Mouse (Mus musculus) embryo, embryonic 11 days (tissue): ENCODE data around the gene Nanos1.

Experiments used
- DNase-seq: peaks from one replicate; pipeline ENCODE4 v3.0.0-alpha.2; 2015

The Nanos1 gene

DNA sequence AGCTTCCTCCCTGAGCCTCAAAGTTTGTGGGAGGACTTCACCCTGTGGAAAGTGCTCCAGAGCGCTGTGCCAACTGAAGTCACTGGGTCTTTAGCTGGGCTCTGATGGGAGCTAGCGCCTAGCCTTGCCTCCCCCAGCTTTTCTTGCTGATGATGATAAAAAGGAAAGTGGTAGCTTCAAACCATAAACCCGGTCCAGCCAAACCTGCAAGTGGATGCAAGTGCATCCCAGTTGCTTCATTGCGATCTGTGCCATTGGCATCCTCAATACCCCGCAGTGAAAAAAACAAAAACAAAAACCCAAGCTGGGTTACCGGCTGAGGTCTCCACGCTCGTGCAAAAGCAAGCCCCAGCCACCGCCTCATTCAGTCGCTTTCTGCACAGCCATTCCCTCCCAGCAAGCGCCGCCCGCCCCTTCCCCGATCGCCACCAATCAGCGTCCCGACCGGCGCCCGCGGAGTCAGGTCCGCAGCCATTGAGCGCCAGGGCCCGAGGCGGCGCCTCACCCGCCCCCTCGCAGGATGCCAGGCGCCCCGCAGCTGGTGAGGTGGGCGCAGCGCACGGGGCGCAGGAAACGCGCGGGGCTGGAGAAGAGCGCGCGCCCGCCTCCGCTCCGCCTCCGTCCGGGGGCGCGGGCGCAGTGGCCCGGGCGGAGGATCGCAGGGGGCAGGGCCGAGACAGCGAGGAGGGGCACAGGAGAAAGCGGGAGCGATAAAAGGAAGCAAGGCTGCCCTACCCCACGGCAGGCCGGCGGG lies at the start of gene Nanos1:
Gene Nanos1, plus strand, starts transcription at position 550 of the 754 bp plus-strand sequence.
- DNase-seq = peak; percentile 95

DNA sequence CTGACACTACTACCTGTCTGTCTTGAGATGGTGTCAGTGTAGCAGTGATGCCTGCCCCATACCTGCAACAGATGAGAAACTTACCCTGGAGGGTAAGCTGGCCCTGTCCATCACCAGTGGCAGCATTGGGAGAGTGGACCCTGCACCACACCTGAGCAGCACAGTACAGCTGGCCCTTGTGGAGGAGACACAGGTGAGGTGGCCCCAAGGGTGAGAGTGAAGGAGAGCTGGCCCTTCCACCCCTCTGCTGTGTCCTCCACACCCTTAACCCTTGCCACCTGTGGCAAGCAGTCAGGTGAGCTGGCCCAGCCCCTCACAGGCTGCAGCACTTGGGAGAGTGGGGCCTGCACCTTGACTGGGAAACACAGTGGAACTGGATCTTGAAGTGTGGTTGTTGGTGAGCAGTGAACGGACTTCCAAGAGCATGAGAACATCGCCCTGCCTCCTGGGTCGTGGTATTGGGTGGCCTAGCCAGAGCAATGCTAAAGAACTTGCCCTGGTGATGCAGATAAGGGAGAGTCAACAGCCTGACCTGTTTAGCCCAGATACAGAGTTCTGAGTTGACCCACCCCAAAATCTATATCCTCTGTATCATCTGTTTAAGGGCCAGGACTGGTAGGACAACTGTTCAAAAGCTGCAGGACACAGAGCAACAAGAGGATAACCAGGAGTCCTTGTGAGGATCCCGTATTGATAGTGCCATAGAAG lies 46.4 kb upstream of the Nanos1 start:
- no peak for DNase-seq

DNA sequence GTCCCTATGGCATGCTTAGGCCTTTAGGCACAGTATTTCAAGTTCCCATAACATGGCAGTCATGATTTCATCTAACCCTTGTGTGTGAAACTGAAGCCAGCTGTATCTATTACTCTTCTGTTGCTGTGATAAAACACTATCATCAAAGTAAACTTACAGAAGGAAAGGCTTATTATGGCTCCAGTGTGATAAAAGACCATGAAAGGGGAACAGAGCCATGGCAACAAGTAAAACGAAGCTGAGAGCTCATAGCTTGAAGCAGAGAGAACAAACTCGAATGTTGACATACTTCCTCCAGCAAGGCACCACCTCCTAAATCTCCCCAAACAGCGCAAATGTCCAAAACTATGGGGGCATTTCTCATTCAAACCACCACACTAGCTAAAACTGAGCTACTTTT lies 45.6 kb upstream of the Nanos1 start:
- no peak for DNase-seq

DNA sequence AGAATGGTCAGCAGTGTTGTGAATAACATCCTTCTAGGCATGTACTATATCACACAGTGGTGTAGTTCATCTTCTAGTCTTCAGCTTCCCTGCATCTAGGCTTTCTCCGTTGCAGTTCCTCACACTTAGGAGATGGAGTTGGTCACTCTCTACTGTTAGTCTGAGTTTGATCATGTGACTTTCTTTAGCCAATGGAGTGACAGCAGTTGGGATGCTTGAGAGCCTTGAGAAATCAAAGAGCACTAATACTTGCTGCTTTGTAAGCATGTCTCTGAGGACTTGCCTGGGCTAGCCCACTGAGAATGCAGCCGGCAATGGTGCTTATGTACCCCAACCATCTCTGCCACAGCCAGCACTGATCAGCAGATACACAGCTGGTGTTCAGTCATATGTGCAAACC lies 43.2 kb upstream of the Nanos1 start:
- DNase-seq = no peak

DNA sequence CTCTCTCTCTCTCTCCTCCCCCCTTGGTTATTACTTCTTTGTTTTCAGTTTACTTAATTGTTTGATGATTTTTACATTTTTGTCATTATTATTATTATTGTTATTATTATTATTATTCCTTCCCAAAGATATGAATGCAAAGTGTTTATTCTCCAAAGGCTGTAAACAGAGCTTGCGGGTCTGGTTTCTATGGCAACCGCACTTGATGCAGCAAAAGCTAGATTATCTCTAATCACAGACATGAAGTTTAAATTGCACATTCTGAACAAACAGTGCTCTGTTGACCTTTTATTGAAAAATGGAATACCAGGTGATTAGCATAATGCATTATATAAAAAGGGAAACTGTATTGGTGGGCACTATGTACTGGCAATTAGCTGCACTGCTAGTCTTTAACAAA lies 39.4 kb upstream of the Nanos1 start:
- DNase-seq = no peak

DNA sequence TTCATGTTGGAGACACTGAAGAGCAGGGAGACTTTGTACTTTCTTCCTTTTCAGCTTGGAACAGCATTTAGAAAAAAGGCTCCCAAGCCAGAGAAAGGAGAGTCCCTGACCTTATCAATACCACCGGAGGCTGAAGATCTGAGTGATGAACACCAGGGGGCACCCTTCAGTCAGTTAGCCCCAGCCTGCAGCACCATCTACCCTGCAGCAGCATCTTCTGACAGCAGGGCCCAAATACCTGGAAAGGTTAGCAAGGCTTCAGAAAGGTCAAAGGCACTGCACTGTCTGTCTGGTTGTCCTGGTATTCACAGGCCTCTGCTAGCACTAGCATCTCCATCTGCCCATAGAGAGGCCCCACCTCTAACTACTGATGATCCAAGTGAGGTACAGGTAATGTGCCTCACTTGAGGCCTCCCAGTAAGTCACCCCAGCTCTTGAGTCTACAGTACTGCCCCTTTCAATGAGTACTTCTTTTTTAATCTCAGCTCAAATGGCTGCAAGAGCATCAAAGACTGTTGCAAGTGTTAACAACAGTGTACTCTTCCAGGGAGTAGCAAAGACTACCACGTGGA lies 25.4 kb upstream of the Nanos1 start:
- peak; percentile 66 for DNase-seq

DNA sequence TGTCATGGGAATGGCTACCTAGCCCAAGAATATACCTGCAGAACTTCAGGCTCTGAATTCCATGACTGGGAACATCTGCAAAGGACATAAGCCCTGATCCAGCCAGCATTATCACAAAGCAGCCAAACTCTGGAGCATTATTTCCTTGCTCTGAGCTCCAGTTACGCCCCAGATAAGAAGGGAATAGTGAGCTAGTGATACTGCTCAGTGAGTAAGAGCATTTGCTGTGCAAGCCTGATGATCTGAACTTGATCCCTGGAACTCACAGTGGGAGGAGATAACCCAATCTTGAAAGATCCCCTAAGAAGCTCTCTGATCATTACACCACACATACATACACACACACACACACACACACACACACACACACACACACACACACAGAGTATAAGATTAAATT lies 24.5 kb upstream of the Nanos1 start:
- DNase-seq = no peak

DNA sequence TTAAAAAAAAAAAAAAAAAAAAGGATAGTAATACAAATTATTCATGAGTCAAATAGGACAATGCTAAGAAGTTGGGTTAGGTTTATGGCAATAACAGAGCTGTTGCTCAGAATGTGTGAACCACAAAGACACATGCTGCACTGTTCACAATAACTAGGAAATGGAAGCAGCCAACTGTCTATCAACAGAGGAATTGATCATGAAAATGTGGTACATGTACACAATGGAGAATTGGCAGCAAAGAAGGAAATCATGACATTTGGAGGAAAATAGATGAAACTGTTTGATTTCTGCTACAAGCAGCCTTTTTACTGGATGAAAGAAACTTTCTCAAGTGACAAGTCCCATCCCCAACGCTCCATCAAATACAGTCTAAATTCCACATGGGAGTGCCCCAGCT lies 23.8 kb upstream of the Nanos1 start:
- DNase-seq = no peak

DNA sequence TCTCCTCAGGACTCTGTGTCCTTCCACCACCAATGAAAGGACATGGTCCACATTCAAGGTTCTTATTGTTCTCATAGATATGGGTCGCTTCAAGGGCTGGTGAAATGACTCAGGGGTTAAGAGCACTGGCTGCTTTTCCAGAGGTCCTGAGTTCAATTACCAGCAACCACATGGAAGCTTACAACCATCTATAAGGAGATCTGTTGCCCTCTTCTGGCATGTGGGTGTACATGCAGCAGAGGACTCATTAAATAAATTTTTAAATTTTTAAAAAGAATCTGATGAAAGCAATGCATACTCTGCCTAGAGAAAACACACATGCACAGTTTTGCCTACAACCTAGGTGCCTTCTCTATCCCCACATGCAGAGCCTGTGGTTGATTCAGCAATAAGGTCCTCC lies 15.2 kb upstream of the Nanos1 start:
- no peak for DNase-seq

DNA sequence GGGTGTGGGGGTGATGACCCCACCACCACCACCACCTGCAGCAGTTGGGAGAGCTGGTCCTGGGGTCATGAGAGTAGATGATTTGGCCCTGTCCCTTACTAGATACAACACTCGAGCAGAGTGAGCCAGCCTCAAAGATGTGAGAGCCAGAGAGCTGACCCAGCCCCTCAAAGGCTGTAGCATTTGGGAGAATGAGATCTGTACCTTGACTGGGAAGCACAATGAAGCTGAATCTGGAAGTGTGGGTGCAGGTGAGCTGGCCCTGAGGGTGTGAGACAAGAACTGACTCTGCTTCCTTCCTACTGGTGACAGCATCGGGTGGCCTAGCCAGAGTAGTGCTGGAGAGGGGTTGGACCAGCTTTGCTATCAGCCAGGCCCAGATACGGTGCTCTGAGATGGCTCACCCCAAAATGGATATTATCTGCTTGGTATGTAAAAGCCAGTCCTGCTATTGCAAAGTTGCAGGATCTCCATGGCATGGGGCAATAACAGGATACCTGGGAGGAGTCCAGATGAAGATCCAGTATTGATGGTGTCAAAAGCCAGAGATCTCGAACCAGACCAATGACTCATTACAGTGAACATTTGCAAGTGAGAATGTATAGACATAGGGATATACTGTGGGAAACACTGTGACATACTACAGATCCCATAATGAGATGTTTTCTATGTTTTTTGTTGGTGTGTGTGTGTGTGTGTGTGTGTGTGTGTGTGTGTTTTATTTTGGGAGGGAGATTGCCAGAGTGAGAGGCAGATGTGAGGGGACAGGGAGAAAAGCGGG lies 11.8 kb upstream of the Nanos1 start:
- no peak for DNase-seq

DNA sequence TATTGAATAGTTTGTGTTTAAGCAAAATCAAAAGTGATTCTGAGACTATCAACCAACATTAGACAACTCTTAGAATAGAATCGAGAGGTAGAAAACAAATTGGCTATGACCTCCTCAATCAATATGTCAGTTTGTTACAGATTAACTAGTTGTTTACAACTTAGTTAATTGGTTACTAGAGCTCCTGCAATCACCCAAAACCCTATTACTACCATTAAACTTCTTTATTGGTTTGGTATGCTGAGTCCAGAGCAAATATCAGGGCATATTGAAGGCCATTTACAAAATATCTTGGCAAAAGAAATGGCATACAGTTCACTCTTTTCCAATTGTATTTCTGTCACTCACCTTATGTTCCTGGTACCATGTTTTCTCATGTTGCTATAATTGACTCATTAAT lies 8.0 kb upstream of the Nanos1 start:
- no peak for DNase-seq

DNA sequence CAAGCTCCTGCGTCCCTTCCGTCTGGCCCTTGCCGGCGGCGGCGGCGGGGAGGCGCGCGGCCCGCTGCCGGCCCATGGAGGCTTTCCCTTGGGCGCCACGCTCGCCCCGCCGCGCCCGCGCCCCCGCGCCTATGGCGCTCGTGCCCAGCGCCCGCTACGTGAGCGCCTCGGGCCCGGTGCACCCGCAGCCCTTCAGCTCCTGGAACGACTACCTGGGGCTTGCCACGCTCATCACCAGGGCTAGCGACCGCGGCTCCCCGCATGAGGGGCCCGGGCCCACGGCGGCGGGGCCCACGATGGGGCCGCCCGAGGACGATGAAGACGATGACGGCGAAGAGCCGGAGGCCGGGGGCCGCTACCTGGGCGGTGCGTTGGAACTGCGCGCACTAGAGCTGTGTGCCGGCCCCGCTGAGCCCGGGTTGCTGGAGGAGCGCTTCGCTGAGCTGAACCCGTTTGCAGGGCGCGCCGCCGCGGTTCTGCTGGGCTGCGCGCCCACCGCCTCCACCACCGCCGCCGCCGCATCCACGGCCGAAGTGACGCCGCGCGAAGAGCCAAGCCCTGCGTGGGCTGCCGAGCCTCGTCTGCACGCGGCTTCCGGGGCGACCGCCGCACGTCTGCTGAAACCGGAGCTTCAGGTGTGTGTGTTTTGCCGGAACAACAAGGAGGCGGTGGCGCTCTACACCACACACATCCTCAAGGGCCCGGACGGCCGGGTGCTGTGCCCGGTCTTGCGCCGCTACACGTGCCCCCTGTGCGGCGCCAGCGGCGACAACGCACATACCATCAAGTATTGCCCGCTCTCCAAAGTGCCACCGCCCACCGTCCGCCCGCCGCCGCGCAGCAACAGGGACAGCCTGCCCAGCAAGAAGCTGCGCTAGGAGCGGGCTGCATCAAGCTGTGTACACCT lies 658 bp downstream of the Nanos1 start:
- DNase-seq = peak; percentile 65

DNA sequence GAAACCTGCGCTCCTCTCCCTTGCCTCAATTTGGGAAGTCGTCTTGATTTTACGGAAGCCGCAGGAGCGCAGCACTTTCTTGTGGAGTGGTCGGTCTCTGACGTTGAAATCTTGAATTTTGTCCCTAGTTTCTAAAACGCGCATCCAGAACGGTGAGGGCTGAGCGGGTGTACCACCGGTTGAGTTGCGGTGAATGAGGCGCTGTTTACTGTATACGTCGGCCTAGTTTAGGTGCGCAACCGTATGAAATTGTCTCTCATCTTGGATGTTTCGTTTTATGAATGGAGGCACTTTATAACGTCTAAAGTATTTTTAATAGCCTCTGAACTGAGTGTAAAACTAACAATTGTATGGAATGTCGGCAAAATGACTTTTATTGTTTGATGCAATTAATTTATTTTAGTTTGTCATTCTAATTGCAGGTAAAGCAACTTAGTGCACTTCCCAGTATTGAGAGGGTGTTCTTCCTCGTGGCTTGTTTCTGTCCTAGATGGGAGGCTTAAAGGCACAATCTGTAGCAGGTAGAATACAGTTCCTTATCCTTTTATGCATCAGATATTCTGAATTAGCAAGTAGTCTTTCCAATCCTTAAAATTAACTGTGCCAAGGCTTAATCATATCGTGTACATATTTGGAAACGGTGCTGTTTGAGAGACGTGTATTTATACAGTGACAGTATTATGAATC lies 1.5 kb downstream of the Nanos1 start:
- DNase-seq = no peak

DNA sequence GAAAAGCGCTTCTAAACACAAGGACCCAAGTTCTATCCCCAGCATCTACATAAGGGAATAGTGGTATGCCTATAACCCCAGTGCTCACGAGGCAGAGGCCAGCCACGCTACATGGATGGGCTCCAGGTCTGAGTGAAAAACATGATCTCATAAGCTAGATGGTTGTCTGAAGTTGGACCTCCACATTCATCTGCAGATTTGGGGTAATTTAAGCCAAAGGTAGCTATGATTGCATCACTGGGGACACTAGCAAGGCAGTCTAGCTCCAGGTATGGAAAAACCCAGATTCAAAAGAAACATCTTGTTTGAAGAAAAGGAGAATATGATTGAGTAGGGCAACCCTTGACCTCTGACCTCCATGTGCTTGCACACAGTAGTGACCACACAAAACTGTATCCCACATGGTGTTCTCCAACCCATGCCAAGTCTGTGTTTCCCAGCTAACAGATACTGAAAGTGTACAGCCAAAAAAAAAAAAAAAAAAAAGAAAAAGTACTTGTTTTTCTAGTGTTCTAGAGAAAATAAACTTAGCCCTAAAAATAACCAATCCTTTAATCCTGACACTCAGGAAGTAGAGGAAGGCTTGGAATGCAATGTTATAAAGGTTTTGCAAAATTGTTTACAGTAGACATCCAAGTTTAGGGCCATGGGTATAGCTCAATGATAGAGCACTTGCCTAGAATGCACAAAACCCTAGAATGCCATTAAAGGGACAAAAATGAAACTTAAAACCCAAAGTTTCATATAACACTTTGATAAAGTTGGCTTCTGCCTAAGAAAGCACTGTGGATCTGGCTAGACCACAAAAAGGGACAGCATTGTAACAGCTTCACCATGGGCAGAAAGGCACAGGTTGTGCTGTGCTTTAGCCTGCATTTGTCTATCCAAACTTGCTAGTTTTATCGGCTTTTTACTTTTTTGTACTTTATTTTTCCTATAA lies 3.4 kb downstream of the Nanos1 start:
- no peak for DNase-seq

DNA sequence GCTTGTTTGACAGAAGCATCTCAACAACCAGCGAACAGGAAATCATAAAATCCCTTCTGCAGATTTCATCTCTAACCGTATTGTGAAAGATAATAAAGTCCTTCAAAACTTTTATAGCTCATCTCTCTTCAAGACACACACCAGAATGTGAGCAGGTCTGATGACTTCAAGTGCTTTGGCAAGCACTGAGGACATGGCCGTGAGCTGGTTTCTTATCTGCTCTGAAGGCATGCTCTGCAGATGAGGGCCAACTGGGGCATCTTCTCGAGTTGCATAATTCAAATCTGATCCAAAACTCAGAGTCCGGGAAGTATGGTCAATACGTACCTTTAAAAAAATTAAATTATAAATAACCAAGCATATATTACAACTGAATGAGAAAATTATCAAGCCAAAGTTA lies 17.6 kb downstream of the Nanos1 start:
- DNase-seq = no peak

DNA sequence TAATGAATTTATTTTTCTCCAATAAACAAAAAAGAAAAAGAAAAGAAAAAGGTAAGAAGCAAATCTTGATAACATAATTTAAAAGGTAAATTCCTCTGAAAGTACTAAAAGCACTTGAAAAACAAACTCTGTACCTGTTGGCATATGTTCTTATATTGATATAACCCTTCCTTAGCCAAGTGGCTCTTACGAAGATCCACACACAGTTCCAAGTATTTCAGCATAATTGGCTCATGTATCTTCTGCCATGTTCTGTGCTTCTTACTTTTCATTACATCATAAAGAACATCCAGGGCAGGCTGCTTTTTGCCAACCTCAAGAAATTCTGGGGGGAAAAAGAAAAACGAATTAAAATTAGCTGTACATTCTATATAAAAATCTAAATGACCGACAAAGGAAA lies 26.2 kb downstream of the Nanos1 start:
- no peak for DNase-seq

DNA sequence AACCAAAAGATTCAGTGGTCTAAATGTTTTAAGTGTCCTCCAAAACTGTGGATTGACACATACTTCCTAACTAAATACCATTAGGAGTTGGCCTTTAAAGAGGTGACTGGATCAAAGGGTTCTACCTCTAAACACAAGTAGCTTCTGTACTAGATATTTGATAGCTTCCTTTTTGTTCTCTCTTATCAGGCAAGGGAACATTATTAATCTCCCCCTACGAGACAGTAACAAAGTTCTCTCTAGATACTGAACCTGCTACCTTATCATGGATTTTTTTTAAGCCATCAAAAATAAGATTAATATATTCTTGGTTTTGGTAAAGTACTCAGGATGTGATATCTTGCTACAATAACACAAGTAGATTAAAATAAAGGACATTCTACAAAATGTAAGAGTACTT lies 28.9 kb downstream of the Nanos1 start:
- no peak for DNase-seq

DNA sequence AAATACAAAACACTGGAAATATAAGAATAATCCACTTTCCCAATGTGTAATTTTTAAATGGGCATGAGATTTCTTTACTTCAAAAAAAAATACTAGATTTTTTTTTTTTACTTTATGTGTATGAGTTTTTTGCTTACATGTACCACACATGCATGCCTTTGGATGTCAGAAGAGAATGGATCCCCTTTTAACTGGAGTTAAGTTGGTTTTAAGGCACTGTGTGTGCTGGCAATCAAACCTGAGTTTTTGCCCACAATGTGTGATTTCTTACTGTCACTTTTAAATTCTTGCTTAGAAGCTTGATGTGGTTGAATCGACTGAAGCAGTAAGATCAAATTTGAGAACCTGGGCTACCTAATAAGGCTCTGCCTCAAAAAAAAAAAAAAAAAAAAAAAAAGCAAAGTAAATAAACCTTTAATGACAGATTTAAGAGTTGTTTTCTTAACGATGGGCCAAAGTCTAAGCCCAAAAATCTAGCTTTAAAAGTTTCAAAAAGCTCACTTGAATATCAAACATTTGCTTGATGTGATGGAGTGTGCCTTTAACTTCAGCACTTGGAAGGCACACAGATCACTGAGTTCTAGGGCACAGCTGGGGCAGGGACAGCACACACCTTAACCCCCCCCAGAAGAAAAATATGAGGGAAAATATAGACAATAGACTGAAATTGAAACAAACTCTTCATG lies 31.8 kb downstream of the Nanos1 start:
- no peak for DNase-seq

DNA sequence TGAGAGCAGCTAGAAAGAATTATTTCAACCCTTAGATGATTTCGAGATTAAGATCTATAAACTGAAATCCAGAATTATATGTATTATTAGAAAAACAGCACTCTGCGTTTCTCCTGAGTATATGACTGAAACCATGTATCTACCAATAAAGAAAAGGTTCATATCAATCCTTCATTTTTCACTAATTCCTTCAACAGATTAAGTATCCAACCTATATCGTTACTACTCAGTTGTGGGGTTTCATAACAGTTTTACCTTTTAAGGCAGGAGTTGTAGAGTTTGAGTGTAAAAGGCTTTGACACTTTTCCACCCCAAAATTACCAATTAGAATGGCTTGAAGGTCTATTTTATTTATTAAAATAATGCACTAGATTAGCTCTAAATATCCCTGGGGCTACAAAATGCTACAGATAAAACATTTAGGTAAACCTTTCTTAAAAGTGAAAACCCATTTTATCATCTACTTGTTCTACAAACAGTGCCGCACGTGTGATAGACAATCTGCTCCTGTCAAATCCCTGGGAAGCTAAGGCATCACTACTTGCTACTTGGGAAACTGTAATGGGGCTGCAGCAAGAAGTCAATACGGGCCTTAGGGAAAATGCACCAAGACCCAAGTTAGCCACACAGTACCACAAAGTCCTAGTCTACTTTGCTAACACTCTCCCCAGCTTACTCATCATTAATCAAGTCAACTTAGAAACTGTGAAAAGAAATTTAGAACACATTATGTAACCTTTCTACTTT lies 32.6 kb downstream of the Nanos1 start:
- peak; percentile 8 for DNase-seq
